Mouse (Mus musculus) large intestine, adult 2 months (tissue): ENCODE data around the gene Cmbl. TPM values are rescaled to one million over a fixed set of nuclear protein-coding genes. Genes with fewer than 3 reads are reported as not detected.

Experiments used
- DNase-seq: peaks from one replicate; pipeline ENCODE4 v3.0.0-alpha.2; 2012; ENCODE audit warnings: low read depth, low spot score
- WGBS: fragments of 180-500 bp; shearing (Covaris S2); methylation state at CpG from one replicate; pipeline ENCODE4 v1.1.7; 2018; 5-methylcytosine and 5-hydroxymethylcytosine counted together
- polyA plus RNA-seq: library from polyadenylated mRNA; depleted of rRNA; stranded (reverse); fragments of >200 nt; gene quantifications from 2 replicates; pipeline ENCODE4 v1.2.3, GENCODE M21; 2012; rRNA removed

The Cmbl gene
- polyA plus RNA-seq: 97.1 and 191 TPM in 2 replicates

DNA sequence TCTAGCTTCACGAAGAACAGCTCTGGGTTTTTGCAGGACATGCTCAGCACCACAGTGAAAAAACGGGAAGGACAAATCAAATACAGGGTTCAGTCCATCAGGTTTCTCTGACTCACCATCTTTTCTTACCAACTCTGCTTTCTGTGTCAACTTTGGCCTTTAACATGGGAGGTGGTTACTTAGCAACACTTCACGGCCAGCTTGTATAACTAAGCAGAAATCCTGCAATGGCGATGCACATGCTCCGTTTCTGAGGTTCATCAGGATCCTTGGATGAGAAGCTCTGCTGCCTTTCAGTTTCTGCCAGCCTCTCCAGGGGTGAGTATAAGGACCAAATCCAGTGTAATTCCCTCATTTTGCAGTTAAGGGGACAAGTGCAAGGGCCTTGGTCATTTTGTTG is at the start of gene Cmbl:
Gene Cmbl (plus strand): TSS at position 206 of the 400 bp plus-strand sequence.
- 57% methylated on average over 5 of the region's 5 CpGs for WGBS
- DNase-seq: no peak

DNA sequence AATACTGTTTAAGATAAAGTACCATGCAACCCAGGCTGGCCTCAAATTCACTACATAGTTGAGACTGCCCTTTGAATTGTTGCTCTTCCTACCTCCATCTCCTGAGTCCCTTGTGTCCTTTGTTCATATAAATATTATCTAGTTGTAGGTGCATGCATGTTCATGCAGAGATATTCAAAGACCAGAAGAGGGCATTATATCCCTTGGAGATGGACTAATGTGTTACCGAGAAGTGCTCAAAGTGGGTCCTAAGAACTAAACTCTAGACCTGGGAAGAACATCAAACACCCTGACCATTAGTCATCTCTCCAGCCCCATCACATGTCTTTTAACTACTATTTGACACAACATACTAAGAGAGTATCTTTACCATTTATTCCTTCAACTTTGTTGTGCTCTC is 48.0 kb upstream of the Cmbl start:
- no peak for DNase-seq
- 43% methylated on average over 1 of the region's 1 CpGs for WGBS

DNA sequence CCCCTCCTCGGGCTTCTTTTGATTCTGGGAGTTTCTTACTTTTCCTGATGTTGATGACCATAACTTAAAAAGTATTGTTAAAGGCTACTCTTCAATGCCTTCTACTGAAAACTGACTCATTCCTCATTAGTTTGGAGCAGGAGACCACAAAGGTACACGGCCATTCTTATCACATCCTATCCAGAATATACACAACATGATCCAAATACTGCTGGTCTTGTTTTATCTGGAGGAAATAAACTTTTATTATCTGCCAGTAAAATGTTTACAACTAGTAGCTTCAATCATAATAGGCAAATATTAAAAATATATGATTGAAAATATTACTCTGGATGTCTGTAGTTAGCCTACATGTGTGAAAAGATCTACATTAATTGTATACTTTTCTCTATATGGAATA is 46.8 kb upstream of the Cmbl start:
- WGBS: 49% methylated on average over 2 of the region's 2 CpGs
- no peak for DNase-seq

DNA sequence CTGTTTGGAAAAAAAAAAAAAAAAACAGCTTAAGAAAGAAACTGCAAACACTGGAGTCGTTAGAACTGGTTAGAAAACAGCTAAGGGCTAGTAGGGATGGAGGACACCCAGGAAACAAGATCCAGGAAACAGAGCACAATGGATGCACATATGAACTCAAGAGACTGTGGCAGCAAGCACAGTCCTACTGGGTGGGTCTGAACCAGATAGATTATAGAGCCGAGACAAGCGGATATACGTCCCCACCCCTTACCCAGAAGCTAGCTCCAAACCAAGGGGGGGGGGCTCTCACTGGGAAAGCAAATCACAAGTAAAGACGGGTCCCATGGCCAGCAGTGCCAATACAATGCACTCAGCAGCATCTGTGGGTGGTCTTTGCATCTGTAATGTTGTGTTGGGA is 46.2 kb upstream of the Cmbl start:
- 73% methylated on average over 5 of the region's 5 CpGs for WGBS
- no peak for DNase-seq

DNA sequence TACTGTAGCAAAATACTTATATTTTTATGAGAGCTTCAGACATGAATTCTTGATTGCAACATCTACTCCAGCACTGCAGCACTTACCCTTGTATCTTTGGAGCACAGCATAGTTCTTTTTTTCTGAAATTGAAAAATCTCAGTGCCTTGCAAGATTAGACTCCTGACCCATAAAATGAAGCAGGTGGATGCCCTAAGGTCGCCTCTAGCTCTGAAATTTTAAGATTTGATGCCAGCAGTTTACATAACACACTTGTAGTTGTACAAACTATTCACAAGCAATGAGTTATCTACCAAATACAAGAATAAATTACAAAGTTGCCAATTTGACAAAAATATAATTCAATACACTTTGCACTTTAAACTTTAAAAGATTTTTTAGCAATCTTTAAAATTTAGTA is 38.7 kb upstream of the Cmbl start:
- WGBS: 65% methylated on average over 1 of the region's 1 CpGs
- no peak for DNase-seq

DNA sequence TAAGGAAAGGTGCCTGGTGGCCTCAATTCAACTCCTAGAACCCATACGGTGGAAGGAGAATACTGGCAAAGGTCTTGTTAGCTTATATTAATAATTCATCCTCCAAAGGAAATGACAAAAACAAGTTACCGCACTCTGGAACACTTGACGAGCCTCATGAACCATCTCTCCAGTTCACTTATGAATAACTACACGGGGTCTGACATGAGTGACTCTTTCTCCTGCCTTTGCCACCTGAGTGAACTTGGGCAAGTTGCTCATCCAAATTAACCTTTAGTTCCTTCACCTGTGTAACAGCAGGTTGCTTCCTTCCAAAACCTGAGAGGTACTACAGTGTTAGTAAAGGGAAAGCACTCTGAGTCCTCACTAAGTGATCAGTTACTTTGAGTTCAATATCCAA is 36.7 kb upstream of the Cmbl start:
- DNase-seq: no peak
- WGBS: 72% methylated on average over 4 of the region's 4 CpGs

DNA sequence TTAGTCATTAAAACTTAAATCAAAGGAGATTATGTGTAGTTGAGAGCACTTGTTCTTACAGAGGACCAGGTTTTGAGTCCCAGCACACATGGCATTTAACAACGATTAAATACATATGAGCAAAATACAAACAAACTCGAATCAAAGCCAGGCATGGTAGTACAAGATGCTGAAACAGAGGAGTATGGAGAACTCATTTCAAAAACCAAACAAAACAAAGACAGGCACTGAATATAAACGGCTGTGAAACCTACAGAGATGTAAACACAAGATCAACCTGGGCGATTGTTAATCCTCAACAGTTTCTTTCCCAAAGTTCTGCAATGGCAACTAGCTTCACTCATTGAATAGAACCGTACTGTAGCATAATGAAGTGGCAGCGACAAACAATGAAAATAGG is 36.1 kb upstream of the Cmbl start:
- DNase-seq: no peak
- 9% methylated on average over 6 of the region's 6 CpGs for WGBS

DNA sequence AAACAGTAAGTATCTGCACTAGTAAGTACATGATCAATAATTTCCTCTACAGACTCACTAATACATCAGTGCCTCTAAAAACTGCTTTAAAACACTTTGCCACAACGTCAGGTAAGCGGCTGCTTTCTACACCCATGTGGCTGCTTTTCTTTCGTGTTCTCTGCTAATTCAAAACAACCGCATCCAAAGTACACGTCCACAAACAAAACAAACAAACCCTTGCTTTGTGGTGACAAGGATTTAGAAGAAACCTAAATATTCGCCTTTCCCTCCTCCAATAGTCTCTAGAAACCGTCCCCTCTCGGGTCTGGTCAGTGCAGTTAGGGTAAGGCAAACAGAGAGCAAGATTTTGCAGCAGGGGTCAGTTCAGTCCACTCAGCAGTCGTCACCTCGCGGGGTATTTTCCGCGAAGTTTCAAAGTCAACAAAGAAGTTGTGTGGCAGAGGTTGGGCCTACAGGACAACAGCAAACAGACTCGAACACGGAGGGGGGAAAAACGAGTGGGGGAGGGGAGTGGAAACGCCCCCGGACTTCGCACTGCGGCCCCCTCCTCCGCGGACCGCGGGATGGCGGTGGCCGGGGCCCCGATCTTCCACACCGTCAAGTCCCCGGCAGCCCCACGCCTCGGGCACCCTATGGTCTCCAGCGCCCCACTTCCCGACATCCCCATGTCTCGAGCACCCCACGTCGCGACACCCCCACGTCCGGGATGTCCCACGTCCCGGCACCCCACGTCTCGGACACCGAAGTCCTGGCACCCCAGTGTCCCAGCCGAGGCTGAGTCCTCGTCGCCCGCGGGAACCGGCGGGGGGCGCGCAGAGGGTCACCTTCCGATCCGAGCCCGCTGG is 35.2 kb upstream of the Cmbl start:
- no peak for DNase-seq
- under 1% methylated on average over 56 of the region's 56 CpGs for WGBS

DNA sequence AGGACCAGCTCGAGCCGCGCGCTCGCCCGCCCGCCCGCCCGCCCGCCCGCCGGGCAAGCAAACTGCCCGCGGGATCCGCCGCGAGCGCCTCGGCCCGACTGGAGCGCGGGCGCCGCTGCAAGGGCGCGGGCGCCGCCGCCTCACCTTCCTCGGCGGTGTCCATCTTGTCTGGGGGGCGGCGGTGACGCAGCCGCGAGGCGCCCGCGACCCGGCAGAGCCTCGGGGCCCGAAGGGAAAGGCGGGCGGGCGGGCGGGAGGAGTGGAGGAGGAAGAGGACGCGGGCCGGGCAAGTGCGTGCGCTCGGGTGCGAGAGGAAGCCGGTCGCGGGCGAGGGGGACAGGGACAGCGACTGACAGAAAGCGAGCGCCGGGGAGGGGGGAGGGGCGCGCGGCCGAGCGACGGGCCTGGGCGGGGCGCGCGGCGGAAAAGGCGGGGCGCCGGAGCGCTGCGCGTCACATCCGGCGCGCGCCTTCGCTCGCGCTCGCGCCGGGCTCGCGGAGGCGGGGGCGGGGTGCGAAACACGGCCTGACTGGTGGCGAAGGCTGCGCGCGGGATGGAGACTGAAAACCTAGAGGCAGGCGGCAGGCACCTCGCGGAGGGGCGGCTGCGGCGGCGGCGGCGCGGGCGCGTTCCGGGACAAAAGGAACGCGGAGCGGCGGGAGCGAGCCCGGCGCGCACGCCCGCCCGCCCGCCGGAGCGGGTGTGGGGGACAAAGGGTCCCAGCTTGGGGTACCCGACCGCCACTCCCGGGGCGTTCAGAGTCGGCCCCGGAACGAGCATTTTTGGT is 34.3 kb upstream of the Cmbl start, which contains the start of gene March6:
Gene March6 (minus strand): TSS at position 395 of the 787 bp plus-strand sequence.
- WGBS: under 1% methylated on average over 128 of the region's 132 CpGs

DNA sequence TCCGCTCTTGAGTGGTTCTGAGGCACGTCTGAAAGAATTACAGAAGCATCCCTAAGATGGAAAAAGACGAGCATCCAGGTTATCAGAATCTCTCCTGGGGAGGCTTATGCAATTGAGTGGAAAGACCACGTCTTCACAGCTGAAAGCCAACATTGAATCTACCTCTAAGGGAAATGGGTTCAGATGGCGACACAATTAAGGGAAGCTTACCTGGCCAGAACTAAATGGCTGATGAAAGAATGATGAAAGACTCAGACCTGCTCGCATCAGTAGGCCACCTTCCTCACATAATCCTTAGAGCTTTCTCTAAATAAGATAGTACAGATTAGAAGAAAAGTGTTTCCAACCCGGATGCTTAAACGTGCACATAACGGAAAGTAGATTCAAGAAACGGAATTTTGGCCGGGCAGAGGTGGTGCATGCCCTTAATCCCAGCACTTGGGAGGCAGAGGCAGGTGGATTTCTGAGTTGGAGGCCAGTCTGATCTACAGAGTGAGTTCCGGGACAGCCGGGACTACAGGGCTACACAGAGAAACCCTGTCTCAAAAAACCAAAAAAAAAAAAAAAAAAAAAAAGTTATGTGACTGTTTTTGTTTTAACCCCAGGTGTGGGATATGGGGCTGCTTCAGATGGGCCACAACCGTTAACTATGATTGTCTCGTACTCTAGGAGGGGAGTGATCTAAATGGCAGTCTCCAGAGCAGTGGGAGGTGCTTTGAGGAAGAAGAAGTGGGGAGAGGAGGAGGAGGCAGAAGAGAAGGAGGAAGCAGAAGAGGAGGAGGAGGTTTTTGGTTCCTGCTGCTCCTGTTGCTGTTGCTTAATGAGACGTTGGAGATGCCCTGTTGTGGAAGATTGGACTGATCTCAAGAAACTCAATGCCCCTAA is 33.5 kb upstream of the Cmbl start:
- 10% methylated on average over 16 of the region's 16 CpGs for WGBS
- DNase-seq: no peak

More for the DNA sequence above, 34.3 kb upstream of the Cmbl start, which contains the start of gene March6:
- peak; percentile 57 for DNase-seq

DNA sequence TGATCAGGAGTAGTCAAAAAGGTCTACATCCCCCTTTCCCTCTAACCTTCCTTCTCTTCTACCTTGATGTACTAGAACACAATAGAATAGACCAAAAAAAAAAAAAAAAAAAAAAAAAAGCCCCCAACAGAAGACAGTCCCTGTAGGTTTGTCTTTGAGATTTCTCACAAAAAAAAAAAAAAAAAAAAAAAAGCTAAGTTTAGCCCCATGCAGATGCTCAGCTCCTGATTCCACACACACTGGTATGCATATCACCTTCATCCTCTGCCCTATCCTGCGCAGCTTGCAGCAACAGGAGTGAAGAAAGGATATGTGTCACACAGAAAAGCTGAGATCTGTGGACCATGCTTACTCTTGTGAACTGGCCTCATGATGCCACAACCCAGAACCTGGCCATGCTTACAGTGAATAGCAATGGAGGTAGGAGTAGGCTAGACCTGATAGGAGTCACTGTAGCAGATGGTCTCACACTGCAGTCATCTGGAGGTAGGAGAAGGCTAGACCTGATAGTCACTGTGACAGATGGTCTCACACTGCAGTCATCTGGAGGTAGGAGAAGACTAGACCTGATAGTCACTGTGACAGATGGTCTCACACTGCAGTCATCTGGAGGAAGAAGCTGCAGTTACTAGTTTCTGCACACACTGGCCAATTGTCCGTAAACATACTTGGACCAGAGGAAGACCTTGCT is 32.7 kb upstream of the Cmbl start:
- WGBS: 93% methylated on average over 2 of the region's 2 CpGs
- no peak for DNase-seq

DNA sequence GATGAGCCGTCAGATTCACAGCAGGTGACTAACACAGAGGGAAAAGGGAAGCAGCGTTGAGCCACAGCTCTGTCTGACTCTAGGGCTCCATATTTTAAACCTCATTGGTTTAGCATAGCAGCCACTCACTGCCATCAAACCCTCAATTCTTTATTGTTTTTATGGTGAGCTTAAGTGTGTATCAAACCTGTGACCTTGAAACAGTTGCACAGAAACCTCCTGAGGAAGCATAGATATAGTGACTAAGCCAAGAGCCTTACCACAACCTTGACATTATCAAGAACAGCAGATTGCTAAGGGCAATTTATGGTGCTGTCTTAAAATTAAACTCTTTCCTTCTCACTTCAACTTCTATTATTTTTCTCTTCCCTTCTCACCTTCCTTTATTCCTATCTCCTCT is 31.7 kb upstream of the Cmbl start:
- no peak for DNase-seq
- 80% methylated on average over 2 of the region's 2 CpGs for WGBS

DNA sequence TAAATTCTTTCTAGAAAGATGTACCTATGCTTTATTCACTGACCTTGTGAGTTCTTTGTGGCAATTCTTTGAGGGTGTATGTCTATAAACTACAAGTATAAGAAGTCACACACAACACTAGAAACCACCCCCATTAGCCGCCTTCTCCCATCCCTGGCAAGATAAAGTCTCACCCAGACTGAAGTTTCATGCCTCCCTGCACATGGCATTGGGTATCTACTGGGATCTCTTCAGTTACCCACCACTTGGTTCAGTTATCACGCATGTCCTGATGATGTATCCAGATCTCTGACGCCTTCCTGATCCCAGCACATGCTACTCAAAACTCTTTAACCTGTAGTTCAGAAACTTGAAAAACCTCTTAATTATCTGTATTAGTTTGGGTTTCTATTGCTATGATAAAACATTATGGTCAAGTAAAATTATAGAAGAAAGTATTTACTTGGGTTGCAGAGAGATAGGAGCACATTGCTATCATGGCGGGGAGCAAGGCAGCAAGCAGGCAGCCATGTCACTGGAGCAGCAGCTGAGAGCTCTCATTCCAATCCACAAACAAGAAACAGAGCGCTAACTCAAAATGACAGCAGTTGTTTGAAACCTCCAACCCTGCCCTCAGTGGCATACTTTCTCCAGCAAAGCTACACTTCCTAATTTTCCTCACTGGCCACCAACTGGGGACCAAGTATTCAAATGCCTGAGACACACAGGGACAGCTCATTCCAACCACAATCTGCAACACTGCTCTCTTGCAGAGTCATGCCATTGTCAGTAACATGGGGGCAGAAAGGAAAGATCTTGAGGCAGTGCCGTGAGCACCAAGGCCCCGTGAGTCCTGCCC is 30.5 kb upstream of the Cmbl start:
- 88% methylated on average over 7 of the region's 7 CpGs for WGBS
- DNase-seq: no peak

DNA sequence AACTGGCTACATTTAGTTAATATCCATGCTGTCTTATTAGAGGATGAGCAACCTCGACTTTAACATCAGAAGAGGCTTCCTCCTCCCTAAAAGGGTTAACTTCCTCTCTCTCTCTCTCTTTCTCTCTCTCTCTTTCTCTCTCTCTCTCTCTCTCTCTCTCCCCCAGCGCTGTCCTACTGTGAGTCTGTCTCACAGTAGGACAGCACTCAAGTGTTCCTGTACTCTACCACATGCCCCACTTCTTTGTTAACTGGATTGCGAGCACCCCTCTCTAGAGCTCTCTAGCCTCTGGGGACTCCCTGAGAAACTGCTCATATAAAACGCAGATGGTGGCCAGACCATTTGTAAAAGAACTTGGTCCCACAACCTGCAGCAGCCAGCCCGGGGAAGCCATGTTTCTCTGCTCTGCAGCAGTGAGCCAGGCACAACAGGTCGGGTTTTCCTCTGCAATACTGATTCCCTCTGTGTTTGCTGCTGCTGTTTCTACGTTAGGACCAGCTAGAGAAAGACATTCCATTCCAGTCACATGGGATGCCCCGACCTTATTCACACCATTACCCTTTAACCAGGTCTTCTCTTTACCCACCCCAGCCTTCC is 29.8 kb upstream of the Cmbl start:
- 31% methylated on average over 8 of the region's 8 CpGs for WGBS

DNA sequence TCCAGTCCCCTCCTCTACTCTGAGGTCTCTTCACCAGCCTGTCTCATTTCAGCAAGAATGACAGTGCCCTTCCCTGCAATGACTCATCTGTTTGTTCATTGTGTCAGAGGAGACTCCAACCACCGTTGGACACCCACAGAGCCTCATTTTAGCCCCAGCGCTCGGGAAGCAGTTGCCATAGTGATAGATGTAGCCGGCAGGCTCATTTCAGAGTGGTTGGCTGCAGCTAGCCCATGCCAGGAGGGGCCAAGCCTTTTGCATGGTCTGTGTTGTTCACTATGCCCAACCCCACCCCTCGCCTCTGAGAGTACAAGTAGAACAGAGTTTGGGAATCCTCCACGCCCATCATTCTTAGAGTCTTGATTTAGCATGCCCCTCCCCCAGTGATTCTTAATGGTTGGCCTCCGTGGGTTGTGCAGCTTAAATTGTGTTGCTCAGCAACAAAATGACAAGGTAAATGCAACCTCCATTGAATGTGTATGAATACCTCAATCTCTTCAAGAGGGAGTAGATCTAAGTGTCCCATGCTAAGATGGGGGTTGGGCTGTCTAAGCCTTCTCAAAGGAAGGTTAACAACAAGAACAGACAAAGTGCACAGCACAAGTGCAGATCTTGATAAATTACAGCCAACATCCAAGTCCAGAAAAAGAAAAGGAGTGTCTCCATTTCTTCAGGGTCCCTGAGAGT is 29.0 kb upstream of the Cmbl start:
- no peak for DNase-seq
- WGBS: 14% methylated on average over 7 of the region's 7 CpGs

More for the DNA sequence above, 29.8 kb upstream of the Cmbl start:
- no peak for DNase-seq

DNA sequence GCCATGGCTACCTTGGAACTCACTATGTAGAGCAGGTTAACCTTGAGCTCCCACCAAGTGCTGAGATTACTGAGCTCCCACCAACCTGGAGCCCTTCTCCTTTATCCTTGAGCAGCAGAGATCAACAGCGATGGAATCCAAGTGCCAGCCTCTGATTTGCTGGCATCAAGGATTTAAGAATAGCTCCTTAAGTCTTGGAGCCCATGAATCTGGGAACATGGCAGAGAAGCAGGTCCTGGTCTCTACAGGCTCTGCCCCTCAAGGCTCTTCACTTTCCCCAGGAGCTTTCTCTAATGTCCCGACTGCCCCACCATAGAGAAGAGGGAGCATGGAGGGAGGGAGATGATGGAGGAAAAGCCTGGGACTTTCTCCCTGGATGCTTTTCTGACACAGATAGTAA is 27.5 kb upstream of the Cmbl start:
- no peak for DNase-seq
- WGBS: 99% methylated on average over 2 of the region's 2 CpGs

DNA sequence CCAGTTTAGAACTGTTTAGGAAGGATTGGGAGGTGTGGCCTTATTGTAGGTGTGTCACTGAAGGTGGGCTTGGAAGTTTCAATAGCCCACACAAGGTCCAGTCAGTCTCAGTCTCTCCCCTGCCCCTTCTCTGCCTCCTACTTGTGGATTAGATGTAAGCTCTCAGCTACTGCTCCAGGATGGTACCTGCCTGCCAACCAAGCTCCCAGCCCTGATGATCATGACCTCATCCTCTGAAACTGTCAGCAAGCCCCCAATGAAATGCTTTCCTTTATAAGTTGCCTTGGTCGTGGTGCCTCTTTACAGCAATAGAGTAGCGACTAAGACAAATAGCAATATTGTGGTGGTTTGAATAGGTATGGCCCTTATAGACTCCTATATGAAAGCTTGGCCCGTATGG is 26.8 kb upstream of the Cmbl start:
- no peak for DNase-seq
- 92% methylated on average over 3 of the region's 3 CpGs for WGBS
